ENCODE assay signal across 8 mouse cellular contexts in the genomic region with DNA sequence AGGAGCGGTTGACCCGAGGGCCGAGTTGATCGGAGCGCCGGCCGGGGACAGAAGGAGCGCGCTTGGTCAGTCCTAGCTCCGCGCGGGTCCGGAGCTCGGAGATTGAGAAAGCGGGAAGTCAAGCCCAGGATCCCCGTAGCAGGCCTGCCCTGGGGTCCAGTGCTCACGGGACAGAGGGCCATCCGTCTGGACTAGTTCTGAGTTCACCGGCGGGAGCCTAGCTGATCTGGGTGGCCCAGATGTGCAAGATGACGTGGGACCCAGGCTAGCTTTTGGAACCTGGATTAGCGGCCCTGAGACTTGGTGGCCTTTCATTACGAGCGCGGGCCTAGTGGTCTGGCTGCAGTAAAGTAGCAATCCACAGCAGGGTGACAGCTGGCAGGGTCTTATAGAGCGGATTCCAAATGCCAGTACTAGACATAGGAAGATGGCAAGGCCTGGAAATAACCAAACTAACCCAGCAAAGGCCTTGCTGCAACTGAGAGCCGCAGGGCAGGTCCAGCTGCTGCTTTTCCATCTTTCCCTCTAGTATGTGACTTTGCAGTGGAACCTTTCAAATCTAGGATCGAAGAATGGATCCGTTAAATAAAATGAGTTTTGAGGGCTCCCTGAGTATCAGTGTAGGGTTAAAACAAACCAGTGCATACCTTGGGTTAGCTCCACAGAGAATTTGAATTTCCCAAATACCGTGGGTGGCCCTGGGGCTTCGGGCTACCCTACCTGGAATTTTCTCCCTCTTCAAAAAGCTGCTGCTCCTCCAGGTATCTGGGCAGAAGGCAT. TPM values are rescaled to one million over a fixed set of nuclear protein-coding genes. Genes with fewer than 3 reads are reported as not detected.
A peak's percentile ranks its signal among the peaks of the same experiment; 100 is the strongest.
DNase-seq lines count a peak whose midpoint lies in the region; ATAC-seq and TF ChIP-seq lines count a peak whose summit lies in the region.

No protein-coding gene starts in this region.

- peak overlapping the region; percentile 17; the same call in 1 of the 2 replicates for H3K9ac ChIP-seq in limb, embryonic 11.5 days (ENCODE audit: low read length)
- no peak overlapping the region for H3K9ac ChIP-seq in neural tube, embryonic 13.5 days

- no peak overlapping the region for H3K27ac ChIP-seq in spleen, adult 2 months (ENCODE audit: insufficient read depth, low read length)
- no peak overlapping the region for H3K27ac ChIP-seq in limb, embryonic 11.5 days (replicated peaks; ENCODE audit: low read depth, low read length)
- H3K27ac ChIP-seq in neural tube, embryonic 13.5 days (replicated peaks), result no peak overlapping the region

- ATAC-seq in erythroblast, adult 5-6 weeks (replicated peaks; ENCODE audit: low FRiP score, poor library complexity, severe bottlenecking), result no peak
- 0 out of 2 replicates have a peak, but pooled peaks have one; percentile 22 for ATAC-seq in limb, embryonic 11.5 days (ENCODE audit: insufficient number of reproducible peaks, low FRiP score, low TSS enrichment, low read depth)
- ATAC-seq in neural tube, embryonic 13.5 days (ENCODE audit: low read depth), result peak; percentile 42; the same call in 1 of the 2 replicates

- no peak for DNase-seq in spleen, adult 2 months (ENCODE audit: low read depth in 1 of 2, low spot score in 2 of 2)
- DNase-seq in spleen, adult 18-20 months, result no peak
- DNase-seq in limb, embryonic 11.5 days (ENCODE audit: low spot score), result peak; percentile 68
- no peak for DNase-seq in left cerebral cortex, adult 11 months (ENCODE audit: low spot score)
- no peak for DNase-seq in cerebellum, postnatal 14 days

- no peak for TF ChIP-seq POLR2A in spleen, adult 2 months (IDR thresholded peaks at IDR 0.05; ENCODE audit: low read depth, low read length)

- peak overlapping the region; percentile 52 for H3K4me3 ChIP-seq in erythroblast, embryonic 14.5 days (replicated peaks)
- peak overlapping the region; percentile 74 for H3K4me3 ChIP-seq in spleen, adult 2 months (ENCODE audit: extremely low read depth, insufficient read depth, insufficient read length)
- peak overlapping the region; percentile 52 for H3K4me3 ChIP-seq in limb, embryonic 11.5 days (ENCODE audit: low read depth, low read length)
- peak overlapping the region; percentile 50 for H3K4me3 ChIP-seq in neural tube, embryonic 13.5 days

- WGBS in spleen, adult 2 months, result 10% methylated on average over 31 of the region's 31 CpGs
- WGBS in limb, embryonic 11.5 days, result 2% methylated on average over 31 of the region's 31 CpGs
- WGBS in neural tube, embryonic 13.5 days, result 2% methylated on average over 31 of the region's 31 CpGs

- peaks cover 95% of the 10 kb centered on the region for H3K27me3 ChIP-seq in erythroblast, embryonic 14.5 days (ENCODE audit: control insufficient read depth)
- H3K27me3 ChIP-seq in spleen, adult 2 months (ENCODE audit: control insufficient read depth, insufficient read depth, low read length), result peaks cover 22% of the 10 kb centered on the region
- peaks cover 78% of the 10 kb centered on the region for H3K27me3 ChIP-seq in limb, embryonic 11.5 days (ENCODE audit: control insufficient read depth, insufficient read depth, low read length)
- H3K27me3 ChIP-seq in neural tube, embryonic 13.5 days, result peaks cover 95% of the 10 kb centered on the region

- no peaks in the 10 kb centered on the region for H3K36me3 ChIP-seq in erythroblast, embryonic 14.5 days (ENCODE audit: control insufficient read depth)
- no peaks in the 10 kb centered on the region for H3K36me3 ChIP-seq in spleen, adult 2 months (ENCODE audit: control insufficient read depth, insufficient read depth, low read length)
- H3K36me3 ChIP-seq in limb, embryonic 11.5 days (ENCODE audit: control insufficient read depth, insufficient read depth, low read length), result no peaks in the 10 kb centered on the region
- no peaks in the 10 kb centered on the region for H3K36me3 ChIP-seq in neural tube, embryonic 13.5 days

- peaks cover 2% of the 10 kb centered on the region; the same call in 1 of the 2 replicates for H3K4me1 ChIP-seq in erythroblast, embryonic 14.5 days (ENCODE audit: control insufficient read depth)
- H3K4me1 ChIP-seq in spleen, adult 2 months (ENCODE audit: control insufficient read depth, insufficient read depth, insufficient read length), result peaks cover 5% of the 10 kb centered on the region
- H3K4me1 ChIP-seq in limb, embryonic 11.5 days (ENCODE audit: control insufficient read depth, insufficient read depth, low read length), result peaks cover 6% of the 10 kb centered on the region; the same call in 1 of the 2 replicates
- peaks cover 16% of the 10 kb centered on the region for H3K4me1 ChIP-seq in neural tube, embryonic 13.5 days (replicated peaks)

- H3K9me3 ChIP-seq in erythroblast, embryonic 14.5 days (ENCODE audit: control insufficient read depth, low read length), result no peaks in the 10 kb centered on the region
- no peaks in the 10 kb centered on the region for H3K9me3 ChIP-seq in limb, embryonic 11.5 days (ENCODE audit: control insufficient read depth, low read length)
- no peaks in the 10 kb centered on the region for H3K9me3 ChIP-seq in neural tube, embryonic 13.5 days

- TF ChIP-seq CTCF in spleen, adult 2 months (IDR thresholded peaks at IDR 0.05; ENCODE audit: extremely low read depth, insufficient read depth, insufficient read length, insufficient replicate concordance), result no peak

- peak overlapping the region; percentile 98 for H3K4me2 ChIP-seq in limb, embryonic 11.5 days (ENCODE audit: low read depth, severe bottlenecking)
- H3K4me2 ChIP-seq in neural tube, embryonic 13.5 days, result peak overlapping the region; percentile 88

RNA-seq across cellular contexts. Expression of a gene that starts 1.2 kb away (rescaled TPM):
- 0.04 TPM in 1 of 2 replicates, not detected in the other for polyA plus RNA-seq in erythroblast, embryonic 14.5 days (2012)
- total RNA-seq in erythroblast, adult 5-6 weeks (2015; ENCODE audit: low replicate concordance), result not detected in 2 replicates
- total RNA-seq in erythroblast, adult 5-6 weeks (2017; ENCODE audit: low replicate concordance), result not detected in 2 replicates
- 2.5 and 3.6 TPM in 2 replicates for polyA plus RNA-seq in spleen, adult 2 months (2012; rRNA removed)
- polyA plus RNA-seq in limb, embryonic 11.5 days (2014; fragmentation: Nextera tagmentation; extraction: Ambion mirVana), result not detected in 2 replicates
- not detected in 2 replicates for polyA plus RNA-seq in neural tube, embryonic 13.5 days (2015; fragmentation: Nextera tagmentation; extraction: Ambion mirVana)

RNA-seq across cellular contexts. Expression of a gene that starts 15.2 kb away (rescaled TPM):
- polyA plus RNA-seq in erythroblast, embryonic 14.5 days (2012), result not detected in 2 replicates
- not detected in 2 replicates for total RNA-seq in erythroblast, adult 5-6 weeks (2015; ENCODE audit: low replicate concordance)
- not detected in 2 replicates for total RNA-seq in erythroblast, adult 5-6 weeks (2017; ENCODE audit: low replicate concordance)
- polyA plus RNA-seq in spleen, adult 2 months (2012; rRNA removed), result 1.9 and 2.4 TPM in 2 replicates
- polyA plus RNA-seq in limb, embryonic 11.5 days (2014; fragmentation: Nextera tagmentation; extraction: Ambion mirVana), result 0.65 and 1.2 TPM in 2 replicates
- polyA plus RNA-seq in neural tube, embryonic 13.5 days (2015; fragmentation: Nextera tagmentation; extraction: Ambion mirVana), result 0.78 and 0.92 TPM in 2 replicates
